Mouse (Mus musculus) stomach, postnatal 0 days (tissue): Measurements from ENCODE around the gene Gpatch8.

Experiments
- CTCF ChIP-seq: IDR thresholded peaks from 2 replicates; pipeline ENCODE4 v1.5.1; 2016; ENCODE audit warnings: antibody characterized with exemption, low read depth, mild to moderate bottlenecking, moderate library complexity
- EP300 ChIP-seq: optimal IDR thresholded peaks from 2 replicates; pipeline ENCODE3; 2016; ENCODE audit warnings: antibody characterized with exemption

DNA sequence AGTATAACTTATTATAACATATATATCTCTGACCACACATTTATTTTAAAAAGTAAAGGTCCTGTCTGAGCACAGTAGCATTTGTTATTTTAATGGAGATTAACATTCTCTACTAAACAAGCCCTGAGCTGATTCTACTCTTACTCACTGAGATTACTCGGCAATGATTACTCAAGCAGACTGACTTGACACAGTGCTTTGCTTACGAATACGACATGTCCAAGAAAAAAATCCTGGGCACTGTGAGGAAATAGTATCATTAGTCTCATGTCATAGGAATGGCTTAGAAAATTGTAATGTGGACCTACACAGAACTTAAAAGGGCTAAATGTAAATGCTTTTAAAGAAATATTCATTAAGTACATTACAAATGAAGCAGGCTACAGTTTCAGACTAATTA lies 20.0 kb downstream of the Gpatch8 start:
- no peak for TF ChIP-seq CTCF
- TF ChIP-seq EP300, result no peak
